Mouse (Mus musculus) thymus, adult 2 months (tissue): ENCODE data around the gene Vps36.

Experiments
- CTCF ChIP-seq: fragments of 200-500 bp; IDR thresholded peaks from 2 replicates; pipeline ENCODE4 v1.5.1; 2012; ENCODE audit warnings: mild to moderate bottlenecking, control low read depth, low read length, moderate library complexity, borderline replicate concordance; ENCODE audit not compliant: control insufficient read depth, poor library complexity, insufficient read depth; ENCODE audit errors: extremely low read depth
- POLR2A ChIP-seq: fragments of 200-500 bp; IDR thresholded peaks from 2 replicates; pipeline ENCODE4 v1.6.1; 2012; ENCODE audit warnings: mild to moderate bottlenecking, low read length, control low read depth, moderate library complexity; ENCODE audit not compliant: control insufficient read depth, poor library complexity, insufficient read depth; ENCODE audit errors: extremely low read depth

DNA sequence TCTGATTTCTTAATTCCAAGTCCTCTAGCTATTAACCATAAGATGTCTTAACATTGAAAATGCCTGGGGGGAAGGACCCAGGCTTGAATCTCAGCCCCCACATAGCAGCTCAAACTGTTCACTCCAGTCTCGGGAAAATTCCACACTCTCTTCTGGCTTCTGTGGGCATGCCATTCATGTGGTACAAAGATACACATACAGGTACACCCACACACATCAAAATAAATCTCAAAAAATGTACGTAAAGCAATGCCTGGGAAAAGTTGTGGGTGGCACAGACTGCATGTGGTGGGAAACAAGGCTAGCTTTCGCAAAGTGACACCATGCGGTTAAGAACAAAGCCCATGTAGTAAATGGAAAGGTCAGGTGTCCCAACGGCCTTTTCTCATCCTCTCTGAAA lies 23.4 kb upstream of the Vps36 start:
- no peak for TF ChIP-seq CTCF
- no peak for TF ChIP-seq POLR2A
